18 mouse cellular contexts compared by ENCODE assay signal in genomic region chr19:54755451-54755850, GRCm38 (mm10).
"Had no signal": no experiment of that assay in that cellular context is flagged by ENCODE, and none has a peak within 500 bp of the region (broad histone marks: within the 10 kb centered on the region; RNA-seq: fewer than 3 reads in every experiment).

No protein-coding gene starts in this region.

- H3K4me2 ChIP-seq: limb, embryonic 12.5 days; limb, embryonic 15.5 days; liver, embryonic 11.5 days; lung, embryonic 14.5 days; neural tube, embryonic 13.5 days had no signal

- ATAC-seq: liver, postnatal 0 days; lung, postnatal 0 days had no signal

- H3K27me3 ChIP-seq: limb, embryonic 15.5 days; neural tube, embryonic 13.5 days had no signal

- H3K36me3 ChIP-seq: limb, embryonic 12.5 days; limb, embryonic 15.5 days; neural tube, embryonic 13.5 days had no signal

- H3K4me3 ChIP-seq: limb, embryonic 12.5 days; limb, embryonic 15.5 days; myocyte; neural tube, embryonic 13.5 days had no signal

- H3K9ac ChIP-seq: limb, embryonic 12.5 days; limb, embryonic 15.5 days; liver, embryonic 14.5 days; liver, postnatal 0 days; lung, embryonic 14.5 days; neural tube, embryonic 13.5 days had no signal

- H3K4me1 ChIP-seq: limb, embryonic 12.5 days; limb, embryonic 15.5 days had no signal

- DNase-seq: kidney, adult 18-20 months; kidney, adult 9 months; kidney, postnatal 14 days; kidney, postnatal 4 days; left cerebral cortex, postnatal 4 days; liver, postnatal 0 days; lung, embryonic 14.5 days; retina, postnatal 1 day; thymus, adult 18-20 months; thymus, postnatal 36 days had no signal

- H3K27ac ChIP-seq: limb, embryonic 12.5 days; limb, embryonic 15.5 days; liver, embryonic 14.5 days; macrophage; neural tube, embryonic 13.5 days had no signal

- H3K9me3 ChIP-seq: limb, embryonic 12.5 days; limb, embryonic 15.5 days; neural tube, embryonic 13.5 days had no signal
